Mouse (Mus musculus) B cell, adult 2 months (primary cell): ENCODE results near the gene Tmem39a.

Experiments
- DNase-seq, 2 experiments: peaks; one replicate each; pipeline ENCODE4 v3.0.0; 2022

Tmem39a gene

GRCm38 (mm10) chr16:38636682-38637081, 78.2 kb downstream of the Tmem39a start:
- DNase-seq, result peak; percentile 6 to 7

GRCm38 (mm10) chr16:38637085-38637484, 78.6 kb downstream of the Tmem39a start:
- DNase-seq, result no peak
